Mouse (Mus musculus) liver, adult 10 weeks (tissue): ENCODE results near the gene Cyp2j5. TPM values are rescaled to one million over a fixed set of nuclear protein-coding genes. Genes with fewer than 3 reads are reported as not detected.

Experiments used
- polyA plus RNA-seq: library from polyadenylated mRNA; stranded (reverse); fragments of 350-450 nt; fragmentation: Illumina TruSeq; extraction: RNeasy Lipid Tissue Mini Kit (QIAGEN cat#74804); gene quantifications from one replicate; pipeline ENCODE4 v1.2.3, GENCODE M21; 2014; ENCODE audit warnings: low read depth, low replicate concordance

The Cyp2j5 gene
- 1,607 TPM for polyA plus RNA-seq

GRCm38 (mm10) chr4:96663991-96664390 is at the start of gene Cyp2j5:
Cyp2j5 (minus strand) TSS chr4:96664154.

GRCm38 (mm10) chr4:96590911-96591790 is 72.8 kb downstream of the Cyp2j5 start, which contains the start of gene Cyp2j9:
Cyp2j9 (minus strand) TSS chr4:96591578.

Other genes with a start within 250 kb of the Cyp2j5 start
- 0.42 TPM for gene Cyp2j8, start 156.8 kb downstream of the Cyp2j5 start, polyA plus RNA-seq
- 117 TPM for gene Cyp2j6, start 110.5 kb downstream of the Cyp2j5 start, polyA plus RNA-seq
- 7.4 TPM for gene Cyp2j9, start 72.6 kb downstream of the Cyp2j5 start, polyA plus RNA-seq
- gene Gm12695, start 121.0 kb upstream of the Cyp2j5 start, polyA plus RNA-seq: not detected